Mouse (Mus musculus) spleen, adult 2 months (tissue): ENCODE measurements around the gene Nelfb.

Experiments used
- CTCF ChIP-seq: fragments of 200-500 bp; IDR thresholded peaks from 2 replicates; pipeline ENCODE4 v1.5.1; 2011; ENCODE audit warnings: mild to moderate bottlenecking, inconsistent platforms; ENCODE audit not compliant: insufficient read depth, insufficient read length, insufficient replicate concordance; ENCODE audit errors: extremely low read depth
- POLR2A ChIP-seq: fragments of 200-500 bp; IDR thresholded peaks from 2 replicates; pipeline ENCODE4 v1.6.1; 2011; ENCODE audit warnings: low read depth, low read length, inconsistent platforms

DNA sequence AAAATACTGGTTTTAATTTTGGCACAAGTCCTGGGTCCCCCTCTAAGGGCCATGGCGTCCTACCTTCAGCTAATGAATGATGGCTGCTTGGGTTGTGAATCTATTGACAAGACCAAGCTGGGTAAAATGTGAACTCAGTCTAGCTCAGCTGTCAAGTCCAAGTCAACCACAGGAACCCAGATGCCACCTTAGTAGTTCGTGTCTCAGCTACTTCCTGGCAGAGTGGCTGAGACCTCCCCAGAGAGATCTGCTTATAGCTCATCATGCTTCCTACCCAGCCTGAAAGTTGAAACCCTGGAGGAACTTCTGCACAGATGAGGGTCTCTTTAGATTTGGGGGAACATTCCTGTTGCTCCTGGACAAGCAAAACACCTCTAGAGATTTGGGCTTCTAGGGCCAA, 28.0 kb downstream of the Nelfb start:
- no peak for TF ChIP-seq POLR2A
- no peak for TF ChIP-seq CTCF
